Mouse (Mus musculus) heart, adult 2 months (tissue): Measurements from ENCODE around the gene Kalrn. TPM values are rescaled to one million over a fixed set of nuclear protein-coding genes. Genes with fewer than 3 reads are reported as not detected.

Source experiments
- DNase-seq, 2 experiments: peaks; one replicate each; pipeline ENCODE4 v3.0.0; 2021
- H3K27ac ChIP-seq: fragments of 200-600 bp; 2 replicates; pipeline ENCODE4 v1.8.1; 2022
- H3K27me3 ChIP-seq: fragments of 200-500 bp; 2 replicates; pipeline ENCODE4 v1.6.1; 2012; ENCODE audit warnings: mild to moderate bottlenecking, low read length, inconsistent platforms, mixed read lengths; ENCODE audit not compliant: control insufficient read depth, insufficient read depth
- H3K36me3 ChIP-seq: fragments of 200-500 bp; 2 replicates; pipeline ENCODE4 v1.6.1; 2012; ENCODE audit warnings: low read length, inconsistent platforms; ENCODE audit not compliant: control insufficient read depth, insufficient read depth
- H3K4me1 ChIP-seq: fragments of 200-500 bp; 2 replicates; pipeline ENCODE4 v1.6.1; 2011; ENCODE audit warnings: low read length; ENCODE audit not compliant: control insufficient read depth, insufficient read depth
- H3K4me3 ChIP-seq: fragments of 200-600 bp; 2 replicates; pipeline ENCODE4 v1.8.1; 2022
- H3K79me2 ChIP-seq: fragments of 200-500 bp; replicated peaks from 2 replicates; pipeline ENCODE4 v1.6.1; 2012; ENCODE audit warnings: mild to moderate bottlenecking, inconsistent platforms, low read length, moderate library complexity, mixed read lengths; ENCODE audit not compliant: control insufficient read depth, insufficient read depth
- H3K9ac ChIP-seq: fragments of 200-500 bp; 2 replicates; pipeline ENCODE4 v1.6.1; 2012; ENCODE audit warnings: low read depth, mild to moderate bottlenecking, control low read depth, inconsistent platforms, low read length, mixed read lengths
- CTCF ChIP-seq: fragments of 200-600 bp; IDR thresholded peaks from 2 replicates; pipeline ENCODE4 v1.8.1; 2022; ENCODE audit warnings: antibody characterized with exemption, mild to moderate bottlenecking, moderate library complexity
- EP300 ChIP-seq: fragments of 200-500 bp; IDR thresholded peaks from 2 replicates; pipeline ENCODE4 v1.6.1; 2011; ENCODE audit warnings: low read depth, low read length, control low read depth; ENCODE audit not compliant: insufficient read depth
- POLR2A ChIP-seq: fragments of 200-500 bp; IDR thresholded peaks from 2 replicates; pipeline ENCODE4 v1.6.1; 2011; ENCODE audit warnings: mild to moderate bottlenecking, low read depth, low read length, control low read depth; ENCODE audit not compliant: insufficient read depth
- WGBS: fragments of 180-500 bp; shearing (Covaris S2); methylation state at CpG from one replicate; pipeline ENCODE4 v1.1.7; 2018; 5-methylcytosine and 5-hydroxymethylcytosine counted together
- intact Hi-C: fragments of 180-260 bp; cut with DNase I; formaldehyde crosslinking; loops from one replicate; pipeline ENCODE4 v1.15.1; 2025
- polyA plus RNA-seq: library from polyadenylated mRNA; depleted of rRNA; stranded (reverse); fragments of >200 nt; gene quantifications from 2 replicates; pipeline ENCODE4 v1.2.3, GENCODE M21; 2012
- total RNA-seq, 2 experiments: library from RNA; stranded (reverse); gene quantifications; 2 replicates each; pipeline ENCODE4 v1.2.3; 2021

Kalrn gene
- total and polyA plus RNA-seq, 3 experiments, result 8.2 to 31.8 (median 26.1) TPM

GRCm38 (mm10) chr16:34267751-34268150 lies 305.6 kb downstream of the Kalrn start:
- Histone ChIP-seq H3K4me3 (no peak overlapping the region), H3K79me2 (no peaks in the 10 kb centered on the region), H3K9ac (no peak overlapping the region), H3K36me3 (no peaks in the 10 kb centered on the region), H3K27me3 (no peaks in the 10 kb centered on the region), H3K27ac (no peak overlapping the region), H3K4me1 (peaks cover 3% of the 10 kb centered on the region; the same call in 1 of the 2 replicates)
- WGBS, result 100% methylated on average over 1 of the region's 1 CpGs
- no peak for DNase-seq
- no peak for TF ChIP-seq EP300
- TF ChIP-seq POLR2A, result no peak
- peak; percentile 50 for TF ChIP-seq CTCF
- intact Hi-C loops, result no loop called here

GRCm38 (mm10) chr16:34264671-34265070 lies 308.7 kb downstream of the Kalrn start:
- Histone ChIP-seq H3K27ac (no peak overlapping the region), H3K36me3 (no peaks in the 10 kb centered on the region), H3K27me3 (no peaks in the 10 kb centered on the region), H3K9ac (no peak overlapping the region), H3K4me3 (no peak overlapping the region), H3K79me2 (no peaks in the 10 kb centered on the region), H3K4me1 (peaks cover 3% of the 10 kb centered on the region; the same call in 1 of the 2 replicates)
- intact Hi-C loops, result no loop called here
- 72% methylated on average over 3 of the region's 3 CpGs for WGBS
- no peak for TF ChIP-seq POLR2A
- TF ChIP-seq CTCF, result no peak
- TF ChIP-seq EP300, result no peak
- peak in 1 of 2 experiments; percentile 19 for DNase-seq

- WGBS, result 38% methylated on average over 22 of the region's 22 CpGs
- H3K4me3 ChIP-seq, result no peak overlapping the region
These were observed 310.4 kb downstream of the Kalrn start for GRCm38 (mm10) chr16:34262731-34263460.

GRCm38 (mm10) chr16:34260971-34261924 lies 312.1 kb downstream of the Kalrn start:
- H3K27me3 ChIP-seq, result no peaks in the 10 kb centered on the region
- no peak for DNase-seq
- no peaks in the 10 kb centered on the region for H3K36me3 ChIP-seq
- WGBS, result 75% methylated on average over 10 of the region's 10 CpGs
- H3K4me1 ChIP-seq, result no peaks in the 10 kb centered on the region
- no peak for TF ChIP-seq CTCF
- no peak for TF ChIP-seq EP300
- TF ChIP-seq POLR2A, result no peak
- H3K27ac ChIP-seq, result no peak overlapping the region
- H3K79me2 ChIP-seq, result no peaks in the 10 kb centered on the region
- H3K4me3 ChIP-seq, result no peak overlapping the region
- intact Hi-C loops, result no loop called here
- no peak overlapping the region for H3K9ac ChIP-seq

More at GRCm38 (mm10) chr16:34262731-34263460, 310.4 kb downstream of the Kalrn start:
- Histone ChIP-seq H3K27ac (no peak overlapping the region), H3K36me3 (no peaks in the 10 kb centered on the region), H3K9ac (no peak overlapping the region), H3K27me3 (no peaks in the 10 kb centered on the region), H3K79me2 (no peaks in the 10 kb centered on the region), H3K4me1 (no peaks in the 10 kb centered on the region)
- intact Hi-C loops, result no loop called here
- DNase-seq, result peak; percentile 23 to 31
- no peak for TF ChIP-seq EP300
- TF ChIP-seq CTCF, result no peak
- no peak for TF ChIP-seq POLR2A

GRCm38 (mm10) chr16:34254646-34255022 lies 318.7 kb downstream of the Kalrn start:
- no peaks in the 10 kb centered on the region for H3K27me3 ChIP-seq
- H3K79me2 ChIP-seq, result no peaks in the 10 kb centered on the region
- no peak for DNase-seq
- H3K27ac ChIP-seq, result no peak overlapping the region
- H3K36me3 ChIP-seq, result no peaks in the 10 kb centered on the region
- TF ChIP-seq EP300 (no peak), CTCF (no peak), POLR2A (no peak)
- no peak overlapping the region for H3K9ac ChIP-seq
- intact Hi-C loops, result no loop called here
- H3K4me3 ChIP-seq, result no peak overlapping the region
- H3K4me1 ChIP-seq, result no peaks in the 10 kb centered on the region
- WGBS, result 31% methylated on average over 2 of the region's 2 CpGs

- H3K27ac ChIP-seq, result no peak overlapping the region
These were observed 319.2 kb downstream of the Kalrn start for GRCm38 (mm10) chr16:34254002-34254645.

More at GRCm38 (mm10) chr16:34254002-34254645, 319.2 kb downstream of the Kalrn start:
- H3K36me3 ChIP-seq, result no peaks in the 10 kb centered on the region
- H3K27me3 ChIP-seq, result no peaks in the 10 kb centered on the region
- no peaks in the 10 kb centered on the region for H3K79me2 ChIP-seq
- no peaks in the 10 kb centered on the region for H3K4me1 ChIP-seq
- H3K9ac ChIP-seq, result no peak overlapping the region
- 66% methylated on average over 4 of the region's 4 CpGs for WGBS
- no peak for DNase-seq
- H3K4me3 ChIP-seq, result no peak overlapping the region
- intact Hi-C loops, result no loop called here
- TF ChIP-seq CTCF, result no peak
- no peak for TF ChIP-seq EP300
- TF ChIP-seq POLR2A, result no peak
